Mouse (Mus musculus): Measurements from ENCODE around the gene Rmdn3.

GRCm38 (mm10) chr2:119157836-119158235 is 1.0 kb upstream of the Rmdn3 start:
- TF ChIP-seq CHD2 (IDR thresholded peaks at IDR 0.05; ENCODE audit: low read depth, low read length) (no peak), HCFC1 (IDR thresholded peaks at IDR 0.05; ENCODE audit: borderline replicate concordance, insufficient read depth, low read length) (no peak)

Measured in ES-E14 (cell line).